Mouse (Mus musculus): Measurements from ENCODE around the gene Scgb1b17.
"Not testable (repeated sequence)": the region's sequence is repeated elsewhere in the genome, so short reads cannot be mapped to it uniquely, and the experiment has no call there.

Scgb1b17 gene

DNA sequence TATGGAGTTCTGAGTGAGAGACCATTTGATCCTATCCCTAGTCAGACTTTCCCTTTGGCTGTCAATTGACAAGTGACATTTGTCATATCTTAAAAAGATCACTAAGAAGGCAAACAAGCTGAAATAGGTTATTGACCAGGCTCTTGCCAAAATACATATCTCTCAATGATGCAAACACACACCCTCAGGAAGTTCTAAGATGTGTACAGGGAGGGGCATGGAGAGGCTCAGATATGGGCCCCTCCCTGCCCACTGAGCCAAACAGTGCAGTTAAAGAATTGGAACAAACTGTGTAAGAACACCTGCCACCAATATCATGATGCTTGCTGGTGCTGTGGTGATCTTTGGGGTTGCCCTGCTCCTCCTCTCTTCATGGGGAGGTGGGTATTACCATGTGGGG, at the start of gene Scgb1b17:
Gene Scgb1b17, plus strand, starts transcription at position 301 of the 400 bp plus-strand sequence.
- not testable (repeated sequence) for DNase-seq (ENCODE audit: low spot score)

DNA sequence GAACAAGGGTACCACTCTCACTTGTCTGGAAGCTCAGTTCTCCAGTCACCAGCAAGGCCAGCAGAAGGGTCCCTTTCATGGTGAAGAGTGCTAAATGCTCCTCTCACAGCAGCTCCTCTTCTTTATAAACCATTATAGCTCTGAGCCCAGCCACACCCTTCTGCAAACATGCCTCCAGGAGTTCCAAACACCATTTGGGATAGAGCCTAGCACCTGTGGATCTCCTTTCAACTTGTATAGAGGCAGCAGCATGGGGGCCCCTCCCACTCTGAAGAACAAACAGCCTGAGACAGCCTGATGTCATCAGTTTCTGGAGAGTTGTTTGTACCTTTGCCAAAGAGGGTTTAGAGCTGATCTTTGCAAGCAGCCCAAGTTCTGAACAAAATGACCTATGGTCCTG, 6.8 kb upstream of the Scgb1b17 start, which contains the start of gene Scgb2b17:
Gene Scgb2b17, minus strand, starts transcription at position 101 of the 400 bp plus-strand sequence.
- DNase-seq (ENCODE audit: low spot score), result not testable (repeated sequence)

Measured in MN1 (cell line).